Mouse (Mus musculus) thymus, postnatal 4 days (tissue): ENCODE measurements at regions not wholly inside any gene's neighbourhood (a gene's known extent, or its start where the extent isn't known, plus 50 kb on each side); places are given as distances from the start of the nearest gene placed in this dataset.

ENCODE experiments used
- DNase-seq: peaks from one replicate; pipeline ENCODE4 v3.0.0; 2021

- DNase-seq: no peak
Observed at GRCm38 (mm10) chr15:94046186-94046585, 419.0 kb downstream of the Adamts20 start.

- DNase-seq: no peak
Observed at GRCm38 (mm10) chr15:94045131-94045756, 420.0 kb downstream of the Adamts20 start.

GRCm38 (mm10) chr15:94032957-94033356 is 432.3 kb downstream of the Adamts20 start:
- no peak for DNase-seq

- DNase-seq: no peak
Observed at GRCm38 (mm10) chr15:94025996-94026696, 430.5 kb upstream of the Prickle1 start.

- DNase-seq: no peak
Observed at GRCm38 (mm10) chr15:94025239-94025971, 429.7 kb upstream of the Prickle1 start.

GRCm38 (mm10) chr15:94024806-94025205 is 429.1 kb upstream of the Prickle1 start:
- no peak for DNase-seq

GRCm38 (mm10) chr15:94024126-94024730 is 428.5 kb upstream of the Prickle1 start:
- DNase-seq: no peak

- DNase-seq: no peak
Observed at GRCm38 (mm10) chr15:94023501-94023900, 427.8 kb upstream of the Prickle1 start.

GRCm38 (mm10) chr15:94017814-94018213 is 422.1 kb upstream of the Prickle1 start:
- no peak for DNase-seq

GRCm38 (mm10) chr15:94011499-94011898 is 415.8 kb upstream of the Prickle1 start:
- DNase-seq: no peak

- DNase-seq: no peak
Observed at GRCm38 (mm10) chr15:94006082-94006481, 410.4 kb upstream of the Prickle1 start.

- no peak for DNase-seq
Observed at GRCm38 (mm10) chr15:94004911-94005310, 409.2 kb upstream of the Prickle1 start.

GRCm38 (mm10) chr15:94003145-94003544 is 407.5 kb upstream of the Prickle1 start:
- no peak for DNase-seq

- no peak for DNase-seq
Observed at GRCm38 (mm10) chr15:93994542-93994941, 398.9 kb upstream of the Prickle1 start.

GRCm38 (mm10) chr15:93990139-93990538 is 394.4 kb upstream of the Prickle1 start:
- DNase-seq: no peak

- no peak for DNase-seq
Observed at GRCm38 (mm10) chr15:93988367-93988766, 392.7 kb upstream of the Prickle1 start.

GRCm38 (mm10) chr15:93986631-93987429 is 391.1 kb upstream of the Prickle1 start:
- DNase-seq: no peak

- no peak for DNase-seq
Observed at GRCm38 (mm10) chr15:93982091-93982490, 386.4 kb upstream of the Prickle1 start.

GRCm38 (mm10) chr15:93977494-93977893 is 381.8 kb upstream of the Prickle1 start:
- peak; percentile 40 for DNase-seq

- DNase-seq: no peak
Observed at GRCm38 (mm10) chr15:93974727-93975126, 379.0 kb upstream of the Prickle1 start.

GRCm38 (mm10) chr15:93972979-93973378 is 377.3 kb upstream of the Prickle1 start:
- no peak for DNase-seq

GRCm38 (mm10) chr15:93961950-93962349 is 366.3 kb upstream of the Prickle1 start:
- DNase-seq: no peak

- DNase-seq: no peak
Observed at GRCm38 (mm10) chr15:93959931-93960330, 364.2 kb upstream of the Prickle1 start.
